Mouse (Mus musculus): ENCODE results near the gene Mid1. TPM values are rescaled to one million over a fixed set of nuclear protein-coding genes. Genes with fewer than 3 reads are reported as not detected.
"Not testable (repeated sequence)": the region's sequence is repeated elsewhere in the genome, so short reads cannot be mapped to it uniquely, and the experiment has no call there.

Mid1 gene
- polyA plus RNA-seq, 1 experiment, result 13.8 TPM

DNA sequence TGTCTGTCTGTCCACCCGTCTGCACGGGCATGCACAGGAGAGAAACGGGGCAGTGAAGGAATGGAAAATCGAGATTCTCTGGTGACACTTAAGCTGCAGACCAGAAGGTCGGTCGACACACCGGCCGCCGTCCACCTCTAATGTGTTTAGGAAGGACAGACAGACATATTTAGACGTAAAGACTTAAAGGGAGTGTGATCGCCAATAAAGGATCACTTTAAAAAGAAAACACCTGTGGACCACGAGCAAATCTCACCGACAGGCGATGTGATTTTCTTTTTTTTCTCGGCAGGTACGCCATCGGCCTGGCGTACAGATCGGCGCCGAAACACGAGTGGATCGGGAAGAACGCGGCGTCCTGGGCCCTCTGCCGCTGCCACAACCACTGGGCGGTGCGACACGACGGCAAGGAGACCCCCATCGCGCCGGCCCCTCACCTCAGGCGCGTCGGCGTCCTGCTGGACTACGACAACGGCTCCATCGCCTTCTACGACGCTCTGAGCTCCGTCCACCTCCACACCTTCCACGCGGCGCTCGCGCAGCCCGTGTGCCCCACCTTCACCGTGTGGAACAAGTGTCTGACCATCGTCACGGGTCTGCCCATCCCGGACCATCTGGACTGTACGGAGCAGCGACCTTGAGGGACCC is 303.7 kb downstream of the Mid1 start:
- H3K4me1 ChIP-seq, result peaks cover 18% of the 10 kb centered on the region
- H3K27me3 ChIP-seq (replicated peaks), result not testable (repeated sequence)
- peak overlapping the region; percentile 6 for H3K4me3 ChIP-seq (replicated peaks)
- peaks cover 74% of the 10 kb centered on the region for H3K9me3 ChIP-seq
- H3K36me3 ChIP-seq (replicated peaks; ENCODE audit: low read length), result peaks cover 31% of the 10 kb centered on the region

GRCm38 (mm10) chrX:169989219-169989595 is 304.2 kb downstream of the Mid1 start:
- Histone ChIP-seq H3K9me3 (peaks cover 78% of the 10 kb centered on the region), H3K4me1 (peaks cover 23% of the 10 kb centered on the region), H3K36me3 (replicated peaks; ENCODE audit: low read length) (peaks cover 31% of the 10 kb centered on the region)
- not testable (repeated sequence) for H3K27me3 ChIP-seq (replicated peaks); H3K4me3 ChIP-seq (replicated peaks)

- H3K27me3 ChIP-seq (replicated peaks), result not testable (repeated sequence)
- Histone ChIP-seq H3K4me3 (replicated peaks) (peak overlapping the region; percentile 54), H3K4me1 (peaks cover 23% of the 10 kb centered on the region), H3K9me3 (peaks cover 81% of the 10 kb centered on the region), H3K36me3 (replicated peaks; ENCODE audit: low read length) (peaks cover 25% of the 10 kb centered on the region)
Measured at GRCm38 (mm10) chrX:169989691-169990631, 305.0 kb downstream of the Mid1 start.

GRCm38 (mm10) chrX:169991128-169991873 is 306.3 kb downstream of the Mid1 start:
- Histone ChIP-seq H3K27me3 (replicated peaks) (peaks cover 12% of the 10 kb centered on the region), H3K4me1 (peaks cover 28% of the 10 kb centered on the region), H3K9me3 (peaks cover 84% of the 10 kb centered on the region), H3K4me3 (replicated peaks) (peak overlapping the region; percentile 19), H3K36me3 (replicated peaks; ENCODE audit: low read length) (peaks cover 19% of the 10 kb centered on the region)

DNA sequence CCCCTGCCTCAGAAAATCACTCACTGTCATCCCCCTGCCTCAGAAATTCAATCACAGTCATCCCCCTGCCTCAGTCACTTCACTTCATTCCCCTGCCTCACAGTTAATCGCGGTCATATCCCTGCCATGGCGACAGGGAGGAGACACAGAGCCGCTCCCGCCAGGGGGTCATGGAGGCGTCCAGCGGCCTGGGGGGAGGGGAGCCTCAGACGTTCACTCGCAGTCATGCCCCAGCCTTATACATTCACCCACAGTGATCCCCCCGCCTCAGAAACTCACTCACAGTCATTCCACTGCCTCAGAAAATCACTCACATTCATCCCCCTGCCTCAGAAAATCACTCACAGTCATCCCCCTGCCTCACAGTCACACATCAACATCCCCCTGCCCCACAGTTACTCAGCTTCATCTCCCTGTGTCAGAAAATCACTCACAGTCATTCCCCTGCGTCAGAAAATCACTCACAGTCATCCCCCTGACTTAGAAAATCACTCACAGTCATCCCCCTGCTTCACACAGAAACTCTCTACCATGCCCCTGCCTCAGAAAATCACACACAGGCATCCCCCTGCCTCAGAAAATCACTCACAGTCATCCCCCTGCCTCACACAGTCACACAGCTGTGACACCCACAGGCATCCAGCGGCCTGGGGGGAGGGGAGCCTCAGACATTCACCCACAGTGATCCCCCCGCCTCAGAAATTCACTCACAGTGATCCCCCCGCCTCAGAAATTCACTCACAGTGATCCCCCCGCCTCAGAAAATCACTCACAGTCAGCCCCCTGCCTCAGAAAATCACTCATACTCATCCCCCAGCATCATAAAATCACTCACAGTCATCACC is 307.3 kb downstream of the Mid1 start:
- H3K9me3 ChIP-seq, result peaks cover 82% of the 10 kb centered on the region

GRCm38 (mm10) chrX:169992951-169993547 is 308.1 kb downstream of the Mid1 start:
- Histone ChIP-seq H3K4me3 (replicated peaks) (peak overlapping the region; percentile 0), H3K9me3 (peaks cover 85% of the 10 kb centered on the region), H3K27me3 (replicated peaks) (peaks cover 23% of the 10 kb centered on the region)

More for the DNA sequence above, 307.3 kb downstream of the Mid1 start:
- H3K36me3 ChIP-seq (replicated peaks; ENCODE audit: low read length), result peaks cover 15% of the 10 kb centered on the region
- peaks cover 19% of the 10 kb centered on the region for H3K27me3 ChIP-seq (replicated peaks)
- H3K4me3 ChIP-seq (replicated peaks), result not testable (repeated sequence)
- peaks cover 30% of the 10 kb centered on the region for H3K4me1 ChIP-seq

DNA sequence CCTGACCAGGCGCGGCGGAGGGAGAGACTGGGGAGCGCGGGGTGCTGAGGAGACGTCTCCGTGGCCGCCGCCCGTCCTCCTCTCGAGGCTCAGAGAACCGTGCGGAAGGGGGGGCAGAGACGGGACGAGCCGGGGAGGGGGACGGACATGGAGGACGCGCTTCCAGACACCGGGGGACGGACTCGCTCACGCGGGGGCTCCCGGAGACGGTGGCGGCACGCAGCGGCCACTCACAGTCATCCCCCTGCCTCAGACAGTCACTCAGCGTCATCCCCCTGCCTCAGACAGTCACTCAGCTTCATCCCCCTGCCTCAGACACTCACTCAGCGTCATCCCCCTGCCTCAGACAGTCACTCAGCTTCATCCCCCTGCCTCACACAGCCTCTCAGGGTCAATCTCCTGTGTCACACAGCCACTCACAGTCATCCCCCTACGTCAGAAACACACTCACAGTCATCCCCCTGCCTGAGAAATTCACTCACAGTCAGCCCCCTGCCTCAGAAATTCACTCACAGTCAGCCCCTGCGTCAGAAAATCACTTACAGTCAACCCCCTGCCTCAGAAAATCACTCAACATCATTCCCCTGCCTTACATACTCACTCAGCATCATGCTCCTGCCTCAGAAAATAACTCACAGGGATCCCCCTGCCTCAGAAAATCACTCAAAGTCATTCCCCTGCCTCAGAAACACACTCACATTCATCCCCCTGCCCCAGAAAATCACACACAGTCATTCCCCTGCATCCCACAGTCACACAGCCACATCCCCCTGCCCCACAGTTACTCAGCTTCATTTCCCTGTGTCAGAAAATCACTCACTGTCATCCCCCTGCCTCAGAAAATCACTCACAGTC is 309.2 kb downstream of the Mid1 start:
- H3K4me3 ChIP-seq (replicated peaks), result peak overlapping the region; percentile 12
- H3K9me3 ChIP-seq, result peaks cover 82% of the 10 kb centered on the region
- H3K4me1 ChIP-seq, result peaks cover 35% of the 10 kb centered on the region
- not testable (repeated sequence) for H3K36me3 ChIP-seq (replicated peaks; ENCODE audit: low read length)
- peaks cover 23% of the 10 kb centered on the region for H3K27me3 ChIP-seq (replicated peaks)

More at GRCm38 (mm10) chrX:169992951-169993547, 308.1 kb downstream of the Mid1 start:
- H3K4me1 ChIP-seq, result peaks cover 32% of the 10 kb centered on the region
- H3K36me3 ChIP-seq (replicated peaks; ENCODE audit: low read length), result peaks cover 12% of the 10 kb centered on the region

DNA sequence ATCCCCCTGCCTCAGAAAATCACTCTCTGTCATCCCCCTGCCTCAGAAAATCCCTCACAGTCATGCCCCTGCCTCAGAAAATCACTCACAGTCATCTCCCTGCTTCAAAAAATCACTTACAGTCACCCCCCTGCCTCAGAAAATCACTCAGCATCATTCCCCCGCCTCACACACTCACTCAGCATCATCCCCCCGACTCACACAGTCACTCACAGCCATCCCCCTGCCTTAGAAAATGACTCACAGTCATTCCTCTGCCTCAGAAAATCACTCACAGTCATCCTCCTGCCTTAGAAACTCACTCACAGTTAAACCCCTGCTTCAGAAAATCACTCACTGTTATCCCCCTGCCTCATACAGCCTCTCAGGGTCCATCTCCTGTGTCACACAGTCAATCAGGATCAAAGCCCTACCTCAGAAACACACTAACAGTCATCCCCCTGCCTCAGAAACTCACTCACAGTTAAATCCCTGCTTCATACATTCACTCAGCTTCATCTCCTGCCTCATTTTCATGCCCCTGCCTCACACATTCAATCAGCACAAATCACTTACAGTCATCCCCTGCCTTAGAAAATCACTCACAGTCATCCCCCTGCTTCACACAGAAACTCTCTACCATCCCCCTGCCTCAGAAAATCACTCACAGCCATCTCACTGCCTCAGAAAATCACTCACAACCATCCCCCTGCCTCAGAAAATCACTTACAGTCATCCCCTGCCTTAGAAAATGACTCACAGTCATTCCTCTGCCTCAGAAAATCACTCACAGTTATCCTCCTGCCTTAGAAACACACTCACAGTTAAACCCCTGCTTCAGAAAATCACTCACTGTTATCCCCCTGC is 310.1 kb downstream of the Mid1 start:
- H3K9me3 ChIP-seq, result peaks cover 79% of the 10 kb centered on the region
- H3K4me1 ChIP-seq, result peaks cover 37% of the 10 kb centered on the region
- peaks cover 23% of the 10 kb centered on the region for H3K27me3 ChIP-seq (replicated peaks)
- not testable (repeated sequence) for H3K36me3 ChIP-seq (replicated peaks; ENCODE audit: low read length); H3K4me3 ChIP-seq (replicated peaks)

- H3K27me3 ChIP-seq (replicated peaks), result peaks cover 23% of the 10 kb centered on the region
- H3K4me3 ChIP-seq (replicated peaks), result peak overlapping the region; percentile 6
- peaks cover 35% of the 10 kb centered on the region for H3K4me1 ChIP-seq
- not testable (repeated sequence) for H3K36me3 ChIP-seq (replicated peaks; ENCODE audit: low read length)
- peaks cover 81% of the 10 kb centered on the region for H3K9me3 ChIP-seq
Measured at GRCm38 (mm10) chrX:169995909-169996521, 311.0 kb downstream of the Mid1 start.

GRCm38 (mm10) chrX:169996926-169997325 is 311.9 kb downstream of the Mid1 start:
- Histone ChIP-seq H3K4me1 (peaks cover 28% of the 10 kb centered on the region), H3K4me3 (replicated peaks) (peak overlapping the region; percentile 68), H3K9me3 (peaks cover 76% of the 10 kb centered on the region), H3K27me3 (replicated peaks) (peaks cover 23% of the 10 kb centered on the region)
- not testable (repeated sequence) for H3K36me3 ChIP-seq (replicated peaks; ENCODE audit: low read length)

DNA sequence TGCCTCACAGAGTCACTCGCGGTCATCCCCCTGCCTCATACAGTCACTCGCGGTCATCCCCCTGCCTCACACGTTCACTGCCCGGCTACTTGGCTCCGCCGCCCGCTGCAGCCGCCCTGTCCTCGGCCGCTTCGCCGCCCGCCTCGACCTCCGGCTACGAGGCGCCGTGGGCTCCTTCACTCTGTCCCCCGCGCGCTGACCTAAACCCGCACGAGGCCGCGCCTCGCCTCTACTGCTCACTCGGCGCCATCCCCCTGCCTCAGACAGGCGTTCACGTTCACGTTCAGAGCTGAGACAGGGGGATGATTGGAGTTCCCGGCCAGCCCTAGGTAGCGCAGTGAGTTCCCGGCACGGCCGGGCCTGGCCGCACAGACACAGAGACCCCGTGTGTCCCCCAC is 312.5 kb downstream of the Mid1 start:
- H3K9me3 ChIP-seq, result peaks cover 71% of the 10 kb centered on the region
- H3K36me3 ChIP-seq (replicated peaks; ENCODE audit: low read length), result not testable (repeated sequence)
- H3K4me3 ChIP-seq (replicated peaks), result peak overlapping the region; percentile 68
- peaks cover 28% of the 10 kb centered on the region for H3K4me1 ChIP-seq
- peaks cover 23% of the 10 kb centered on the region for H3K27me3 ChIP-seq (replicated peaks)

- H3K27me3 ChIP-seq (replicated peaks), result peaks cover 23% of the 10 kb centered on the region
- H3K36me3 ChIP-seq (replicated peaks; ENCODE audit: low read length), result not testable (repeated sequence)
- peaks cover 28% of the 10 kb centered on the region for H3K4me1 ChIP-seq
- H3K9me3 ChIP-seq, result peaks cover 66% of the 10 kb centered on the region
- H3K4me3 ChIP-seq (replicated peaks), result peak overlapping the region; percentile 68
Measured at GRCm38 (mm10) chrX:169997854-169998456, 313.0 kb downstream of the Mid1 start.
